In the genomic region with DNA sequence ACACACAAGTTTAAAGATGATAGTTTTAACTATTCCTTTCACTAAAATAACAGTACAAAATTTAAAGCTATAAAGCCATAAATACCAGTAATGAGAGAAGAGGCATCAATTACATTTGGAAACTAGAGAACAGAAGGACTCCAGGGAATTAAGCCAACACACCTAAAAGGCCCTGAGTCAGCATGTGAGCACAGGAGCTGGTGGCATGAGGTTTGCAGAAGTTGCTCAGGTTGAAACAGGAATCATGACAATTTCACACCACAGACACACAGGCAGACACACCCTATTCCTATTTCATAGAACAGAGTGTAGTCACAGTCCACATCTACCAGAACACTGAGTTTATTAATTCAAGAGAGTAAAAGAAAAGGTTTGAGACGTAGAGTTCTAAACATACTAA, we compare ENCODE assay signal across 22 mouse cellular contexts. TPM values are rescaled to one million over a fixed set of nuclear protein-coding genes. Genes with fewer than 3 reads are reported as not detected.
A peak's percentile ranks its signal among the peaks of the same experiment; 100 is the strongest.
DNase-seq lines count a peak whose midpoint lies in the region; ATAC-seq and TF ChIP-seq lines count a peak whose summit lies in the region.
"Had no signal": no experiment of that assay in that cellular context is flagged by ENCODE, and none has a peak within 500 bp of the region (broad histone marks: within the 10 kb centered on the region; RNA-seq: fewer than 3 reads in every experiment).

No protein-coding gene starts in this region.

- no peak for DNase-seq in gastrocnemius, adult 2 months
- no peak for DNase-seq in gastrocnemius, postnatal 25 days
- DNase-seq in ES-E14 (ENCODE audit: low read depth, low spot score): no peak
- DNase-seq in splenic B cell, adult 2 months (ENCODE audit: low read depth, low spot score): peak; percentile 39
- DNase-seq: gastrocnemius, postnatal 10 days; heart, adult 2 months; kidney, adult 9 months; kidney, postnatal 14 days; midbrain, embryonic 14.5 days; right cerebral cortex, postnatal 4 days; thymus, adult 18-20 months; thymus, postnatal 4 days had no signal

- H3K27ac ChIP-seq in gastrocnemius, adult 2 months: 0 out of 2 replicates have a peak overlapping the region, but pooled peaks have one; percentile 21
- H3K27ac ChIP-seq in ES-E14 (ENCODE audit: insufficient read depth, low read depth, low read length, poor library complexity, severe bottlenecking): no peak overlapping the region
- H3K27ac ChIP-seq in intestine, embryonic 16.5 days (ENCODE audit: low read length): no peak overlapping the region
- H3K27ac ChIP-seq: heart, adult 2 months; hindbrain, embryonic 14.5 days; intestine, embryonic 15.5 days; neural tube, embryonic 12.5 days; stomach, embryonic 15.5 days had no signal

- peak; percentile 80 for ATAC-seq in granulocyte monocyte progenitor cell, adult 5-6 weeks (replicated peaks; ENCODE audit: poor library complexity, severe bottlenecking)
- no peak for ATAC-seq in inflammation-experienced regulatory T-cells, adult 6 months
- ATAC-seq in intestine, embryonic 16.5 days: no peak
- ATAC-seq: intestine, embryonic 15.5 days; lung, postnatal 0 days; Patski had no signal

- 96% methylated on average over 1 of the region's 1 CpGs for WGBS in intestine, embryonic 16.5 days

- no peak overlapping the region for H3K9ac ChIP-seq in ES-E14 (ENCODE audit: insufficient read depth, low read depth, low read length, poor library complexity, severe bottlenecking)
- no peak overlapping the region for H3K9ac ChIP-seq in intestine, embryonic 16.5 days (ENCODE audit: low read depth, low read length)
- H3K9ac ChIP-seq: hindbrain, embryonic 14.5 days; intestine, embryonic 15.5 days; neural tube, embryonic 12.5 days; stomach, embryonic 15.5 days had no signal

- in situ Hi-C loops in ES-E14 (cut with MboI; ENCODE audit: low sequenced_read_pairs in 2 of 2, unreplicated experiment in 2 of 2): no loop called here

- H3K9me3 ChIP-seq in ES-E14 (ENCODE audit: control insufficient read depth, insufficient read depth, low read depth, low read length): no peaks in the 10 kb centered on the region
- no peaks in the 10 kb centered on the region for H3K9me3 ChIP-seq in intestine, embryonic 16.5 days (ENCODE audit: control insufficient read depth, low read length)
- H3K9me3 ChIP-seq: intestine, embryonic 15.5 days; megakaryocyte, embryonic 14.5 days; neural tube, embryonic 12.5 days; stomach, embryonic 15.5 days had no signal

- H3K4me2 ChIP-seq in intestine, embryonic 16.5 days (ENCODE audit: low read depth, low read length): no peak overlapping the region
- H3K4me2 ChIP-seq: hindbrain, embryonic 14.5 days; intestine, embryonic 15.5 days; neural tube, embryonic 12.5 days; stomach, embryonic 15.5 days had no signal

- H3K27me3 ChIP-seq in splenic B cell, adult 2 months (ENCODE audit: control insufficient read depth, insufficient read depth, low read length, poor library complexity, severe bottlenecking): no peaks in the 10 kb centered on the region
- no peaks in the 10 kb centered on the region for H3K27me3 ChIP-seq in intestine, embryonic 16.5 days (replicated peaks; ENCODE audit: control insufficient read depth, insufficient read depth, low read length)
- H3K27me3 ChIP-seq: intestine, embryonic 15.5 days; megakaryocyte, embryonic 14.5 days; neural tube, embryonic 12.5 days; Patski; stomach, embryonic 15.5 days had no signal

- intact Hi-C loops in gastrocnemius, adult 2 months (cut with DNase I): no loop called here

- no peak for TF ChIP-seq CTCF in gastrocnemius, adult 2 months (IDR thresholded peaks at IDR 0.05)

- no peak overlapping the region for H3K4me3 ChIP-seq in gastrocnemius, adult 2 months
- H3K4me3 ChIP-seq in ES-E14 (ENCODE audit: insufficient read depth in 1 of 2, low read depth in 1 of 2, low read length in 2 of 2, poor library complexity in 1 of 2, severe bottlenecking in 1 of 2): no peak overlapping the region
- no peak overlapping the region for H3K4me3 ChIP-seq in intestine, embryonic 16.5 days (ENCODE audit: low read length)
- H3K4me3 ChIP-seq: heart, adult 2 months; intestine, embryonic 15.5 days; megakaryocyte, embryonic 14.5 days; neural tube, embryonic 12.5 days; stomach, embryonic 15.5 days had no signal

- no peaks in the 10 kb centered on the region for H3K36me3 ChIP-seq in ES-E14 (ENCODE audit: control insufficient read depth, insufficient read depth, low read length, poor library complexity, severe bottlenecking)
- no peaks in the 10 kb centered on the region for H3K36me3 ChIP-seq in splenic B cell, adult 2 months (ENCODE audit: control insufficient read depth, insufficient read depth, low read length, poor library complexity, severe bottlenecking)
- H3K36me3 ChIP-seq in intestine, embryonic 16.5 days (ENCODE audit: control insufficient read depth, insufficient read depth, low read length): no peaks in the 10 kb centered on the region
- H3K36me3 ChIP-seq: intestine, embryonic 15.5 days; neural tube, embryonic 12.5 days; stomach, embryonic 15.5 days had no signal

- H3K4me1 ChIP-seq in ES-E14 (ENCODE audit: control insufficient read depth in 2 of 2, insufficient read depth in 2 of 2, low read length in 2 of 2, poor library complexity in 1 of 2): no peaks in the 10 kb centered on the region
- no peaks in the 10 kb centered on the region for H3K4me1 ChIP-seq in intestine, embryonic 16.5 days (ENCODE audit: control insufficient read depth, insufficient read depth, low read length)
- H3K4me1 ChIP-seq: neural tube, embryonic 12.5 days; stomach, embryonic 15.5 days had no signal

TF ChIP-seq in ES-E14, 5 proteins besides CTCF, POLR2A, EP300 and RAD21:
- TF ChIP-seq MAFK (IDR thresholded peaks at IDR 0.05; ENCODE audit: insufficient read depth, low read depth, low read length) (0 out of 2 replicates have a peak, but pooled peaks have one; percentile 13), HCFC1 (IDR thresholded peaks at IDR 0.05; ENCODE audit: borderline replicate concordance, insufficient read depth, low read length) (no peak)

RNA-seq across cellular contexts. Expression of a gene that starts 30.0 kb away (rescaled TPM):
- total RNA-seq in gastrocnemius, adult 2 months (2021): 10 to 100 TPM; 24.3 to 25.4 TPM
- total RNA-seq in gastrocnemius, postnatal 25 days (2021): 10 to 100 TPM; 24.7 to 24.8 TPM
- 59.4 and 69.5 TPM in 2 replicates for total RNA-seq in ES-E14 (2012; rRNA removed)
- 24.8 and 38.0 TPM in 2 replicates for total RNA-seq in granulocyte monocyte progenitor cell, adult 5-6 weeks (2014; fragmentation: Nextera tagmentation)
- total RNA-seq in granulocyte monocyte progenitor cell, adult 5-6 weeks (2017): 40.4 and 78.7 TPM in 2 replicates
- 10 to 100 TPM in 2 of 3 experiments, 1 to 10 TPM in 1; 8.9 to 20.2 (median 18.5) TPM for polyA plus RNA-seq in inflammation-experienced regulatory T-cells, adult 6 months (2017; shearing (Covaris generic))
- polyA plus RNA-seq in intestine, embryonic 16.5 days (2015; fragmentation: Nextera tagmentation; extraction: Ambion mirVana): 49.7 and 52.1 TPM in 2 replicates

RNA-seq across cellular contexts. Expression of a gene that starts 30.7 kb away (rescaled TPM):
- total RNA-seq in gastrocnemius, adult 2 months (2021): 1 to 10 TPM; 2.2 to 2.4 TPM
- 1 to 10 TPM; 1.6 to 2.3 TPM for total RNA-seq in gastrocnemius, postnatal 25 days (2021)
- total RNA-seq in ES-E14 (2012; rRNA removed): 40.1 and 45.6 TPM in 2 replicates
- 74.6 and 87.3 TPM in 2 replicates for total RNA-seq in granulocyte monocyte progenitor cell, adult 5-6 weeks (2014; fragmentation: Nextera tagmentation)
- 145 and 153 TPM in 2 replicates for total RNA-seq in granulocyte monocyte progenitor cell, adult 5-6 weeks (2017)
- 10 to 100 TPM in 1 of 3 experiments, 1 to 10 TPM in 2; 4.6 to 21.8 (median 7.5) TPM for polyA plus RNA-seq in inflammation-experienced regulatory T-cells, adult 6 months (2017; shearing (Covaris generic))
- polyA plus RNA-seq in intestine, embryonic 16.5 days (2015; fragmentation: Nextera tagmentation; extraction: Ambion mirVana): 20.4 and 26.4 TPM in 2 replicates

Comparison
In these comparisons a context has a peak if more than half of its experiments do, and no peak if none do; other contexts are left out.
1. RNA of a gene that starts 30.7 kb away (total RNA-seq): 74.6 to 153 TPM in granulocyte monocyte progenitor cell, adult 5-6 weeks and 40.1 to 45.6 TPM in ES-E14; 2.2 to 2.4 TPM in gastrocnemius, adult 2 months and 1.6 to 2.3 TPM in gastrocnemius, postnatal 25 days; every median in the first group is over 10 times any median in the second.